19 mouse cellular contexts compared by ENCODE assay signal in genomic region chr14:90889738-90890137, GRCm38 (mm10).
DNase-seq lines count a peak whose midpoint lies in the region; ATAC-seq lines count a peak whose summit lies in the region.
"Had no signal": no experiment of that assay in that cellular context is flagged by ENCODE, and none has a peak within 500 bp of the region (broad histone marks: within the 10 kb centered on the region; RNA-seq: fewer than 3 reads in every experiment).

No protein-coding gene starts in this region.

- H3K9me3 ChIP-seq in hindbrain, embryonic 16.5 days (ENCODE audit: control insufficient read depth, low read length) = no peaks in the 10 kb centered on the region
- no peaks in the 10 kb centered on the region for H3K9me3 ChIP-seq in hindbrain, embryonic 14.5 days (ENCODE audit: control insufficient read depth, low read length)
- H3K9me3 ChIP-seq in lung, embryonic 16.5 days (ENCODE audit: control insufficient read depth, low read length) = no peaks in the 10 kb centered on the region
- H3K9me3 ChIP-seq: heart, embryonic 10.5 days; hindbrain, embryonic 13.5 days; neural tube, embryonic 12.5 days had no signal

- no peaks in the 10 kb centered on the region for H3K27me3 ChIP-seq in hindbrain, embryonic 16.5 days (replicated peaks; ENCODE audit: control insufficient read depth, insufficient read depth, low read length)
- no peaks in the 10 kb centered on the region for H3K27me3 ChIP-seq in hindbrain, embryonic 14.5 days (ENCODE audit: control insufficient read depth, insufficient read depth, low read length)
- no peaks in the 10 kb centered on the region for H3K27me3 ChIP-seq in lung, embryonic 16.5 days (ENCODE audit: control insufficient read depth, insufficient read depth, low read depth, low read length)
- H3K27me3 ChIP-seq: hindbrain, embryonic 13.5 days; neural tube, embryonic 12.5 days had no signal

- H3K36me3 ChIP-seq in hindbrain, embryonic 16.5 days (ENCODE audit: control insufficient read depth, insufficient read depth, low read length) = no peaks in the 10 kb centered on the region
- H3K36me3 ChIP-seq in hindbrain, embryonic 14.5 days (replicated peaks; ENCODE audit: control insufficient read depth, insufficient read depth) = no peaks in the 10 kb centered on the region
- H3K36me3 ChIP-seq in lung, embryonic 16.5 days (ENCODE audit: control insufficient read depth, insufficient read depth, low read length) = no peaks in the 10 kb centered on the region
- H3K36me3 ChIP-seq: heart, embryonic 10.5 days; hindbrain, embryonic 13.5 days; neural tube, embryonic 12.5 days had no signal

- H3K27ac ChIP-seq in hindbrain, embryonic 16.5 days (ENCODE audit: low read depth, low read length) = no peak overlapping the region
- no peak overlapping the region for H3K27ac ChIP-seq in hindbrain, embryonic 14.5 days
- no peak overlapping the region for H3K27ac ChIP-seq in lung, embryonic 16.5 days (ENCODE audit: low read length)
- H3K27ac ChIP-seq: heart, embryonic 10.5 days; hindbrain, embryonic 13.5 days; neural tube, embryonic 12.5 days; stomach, postnatal 0 days had no signal

- H3K9ac ChIP-seq in hindbrain, embryonic 16.5 days (ENCODE audit: low read depth, low read length) = no peak overlapping the region
- no peak overlapping the region for H3K9ac ChIP-seq in hindbrain, embryonic 14.5 days
- no peak overlapping the region for H3K9ac ChIP-seq in lung, embryonic 16.5 days (ENCODE audit: low read length)
- H3K9ac ChIP-seq: hindbrain, embryonic 13.5 days; neural tube, embryonic 12.5 days had no signal

- no peaks in the 10 kb centered on the region for H3K4me1 ChIP-seq in hindbrain, embryonic 16.5 days (ENCODE audit: control insufficient read depth, insufficient read depth, low read depth, low read length)
- no peaks in the 10 kb centered on the region for H3K4me1 ChIP-seq in hindbrain, embryonic 14.5 days (replicated peaks; ENCODE audit: control insufficient read depth, insufficient read depth, low read length)
- H3K4me1 ChIP-seq in lung, embryonic 16.5 days (replicated peaks; ENCODE audit: control insufficient read depth, insufficient read depth, low read length) = no peaks in the 10 kb centered on the region
- H3K4me1 ChIP-seq: heart, embryonic 10.5 days; hindbrain, embryonic 13.5 days; neural tube, embryonic 12.5 days had no signal

- 44% methylated on average over 6 of the region's 6 CpGs for WGBS in hindbrain, embryonic 16.5 days
- 58% methylated on average over 6 of the region's 6 CpGs for WGBS in hindbrain, embryonic 14.5 days
- 43% methylated on average over 6 of the region's 6 CpGs for WGBS in lung, embryonic 16.5 days

- H3K4me2 ChIP-seq in hindbrain, embryonic 16.5 days (ENCODE audit: low read length) = no peak overlapping the region
- no peak overlapping the region for H3K4me2 ChIP-seq in hindbrain, embryonic 14.5 days (replicated peaks)
- H3K4me2 ChIP-seq in lung, embryonic 16.5 days (ENCODE audit: low read depth, low read length) = peak overlapping the region; percentile 23; the same call in 1 of the 2 replicates
- H3K4me2 ChIP-seq: hindbrain, embryonic 13.5 days; neural tube, embryonic 12.5 days had no signal

- ATAC-seq in hindbrain, embryonic 16.5 days = peak; percentile 27; the same call in 1 of the 2 replicates
- ATAC-seq in hindbrain, embryonic 14.5 days (ENCODE audit: low FRiP score) = no peak
- ATAC-seq in lung, embryonic 16.5 days (ENCODE audit: low read depth) = 0 out of 2 replicates have a peak, but pooled peaks have one; percentile 43
- ATAC-seq: intestine, postnatal 0 days had no signal

- H3K4me3 ChIP-seq in hindbrain, embryonic 16.5 days (ENCODE audit: low read length) = no peak overlapping the region
- no peak overlapping the region for H3K4me3 ChIP-seq in hindbrain, embryonic 14.5 days (replicated peaks; ENCODE audit: low read length)
- H3K4me3 ChIP-seq in lung, embryonic 16.5 days (ENCODE audit: low read length) = no peak overlapping the region
- H3K4me3 ChIP-seq: erythroblast, embryonic 14.5 days; heart, embryonic 10.5 days; hindbrain, embryonic 13.5 days; neural tube, embryonic 12.5 days had no signal

- DNase-seq in cerebellum, postnatal 25 days = peak; percentile 3 to 8
- no peak for DNase-seq in cerebellum, adult 18-20 months
- no peak for DNase-seq in hindbrain, embryonic 14.5 days (ENCODE audit: low spot score)
- DNase-seq in lung, postnatal 10 days = no peak
- DNase-seq in brain, adult 2 months (ENCODE audit: low read depth, low spot score) = peak; percentile 12
- DNase-seq: adrenal gland, postnatal 10 days; gastrocnemius, postnatal 36 days; heart, postnatal 10 days; kidney, postnatal 14 days; right cerebral cortex, postnatal 25 days; thymus, postnatal 25 days had no signal

Comparison
In these comparisons a context has a peak if more than half of its experiments do, and no peak if none do; other contexts are left out.
1. DNase-seq: peak in cerebellum, postnatal 25 days (2 of 2) and brain, adult 2 months (single experiment); none in cerebellum, adult 18-20 months (0 of 2), hindbrain, embryonic 14.5 days (single experiment) and lung, postnatal 10 days (single experiment).